Mouse (Mus musculus) cerebellum, adult 2 months (tissue): ENCODE data around the gene Zzef1.

Experiments used
- CTCF ChIP-seq: fragments of 200-500 bp; IDR thresholded peaks from 2 replicates; pipeline ENCODE4 v1.5.1; 2011; ENCODE audit warnings: low read depth, mild to moderate bottlenecking, control low read depth, low read length, moderate library complexity, borderline replicate concordance; ENCODE audit not compliant: insufficient read depth
- POLR2A ChIP-seq: fragments of 200-500 bp; IDR thresholded peaks from 2 replicates; pipeline ENCODE4 v1.6.1; 2011; ENCODE audit warnings: low read length, control low read depth, borderline replicate concordance; ENCODE audit not compliant: insufficient read depth

GRCm38 (mm10) chr11:72818067-72818466, 22.0 kb downstream of the Zzef1 start:
- TF ChIP-seq POLR2A (no peak), CTCF (no peak)
